Mouse (Mus musculus) lung, adult 2 months (tissue): ENCODE results near the gene Bicc1. TPM values are rescaled to one million over a fixed set of nuclear protein-coding genes. Genes with fewer than 3 reads are reported as not detected.

ENCODE experiments used
- DNase-seq: peaks from one replicate; pipeline ENCODE4 v3.0.0; 2022
- H3K4me1 ChIP-seq: fragments of 200-500 bp; 2 replicates; pipeline ENCODE4 v1.6.1; 2011; ENCODE audit warnings: low read length; ENCODE audit not compliant: control insufficient read depth, insufficient read depth
- H3K4me3 ChIP-seq: fragments of 200-500 bp; replicated peaks from 2 replicates; pipeline ENCODE3; 2011; ENCODE audit warnings: low read depth, mild to moderate bottlenecking, control low read depth, low read length; ENCODE audit errors: extremely low read depth
- CTCF ChIP-seq: fragments of 200-500 bp; IDR thresholded peaks from 2 replicates; pipeline ENCODE4 v1.5.1; 2011; ENCODE audit warnings: mild to moderate bottlenecking, low read length, control low read depth; ENCODE audit not compliant: insufficient read depth
- POLR2A ChIP-seq: fragments of 200-500 bp; IDR thresholded peaks from 2 replicates; pipeline ENCODE4 v1.6.1; 2011; ENCODE audit warnings: low read depth, mild to moderate bottlenecking, control low read depth, low read length, borderline replicate concordance; ENCODE audit errors: extremely low read depth
- WGBS: fragments of 180-500 bp; shearing (Covaris S2); methylation state at CpG from one replicate; pipeline ENCODE4 v1.1.7; 2018; 5-methylcytosine and 5-hydroxymethylcytosine counted together
- polyA plus RNA-seq: library from polyadenylated mRNA; depleted of rRNA; stranded (reverse); fragments of >200 nt; gene quantifications from 2 replicates; pipeline ENCODE4 v1.2.3, GENCODE M21; 2012

The Bicc1 gene
- polyA plus RNA-seq, 1 experiment: 23.5 TPM

DNA sequence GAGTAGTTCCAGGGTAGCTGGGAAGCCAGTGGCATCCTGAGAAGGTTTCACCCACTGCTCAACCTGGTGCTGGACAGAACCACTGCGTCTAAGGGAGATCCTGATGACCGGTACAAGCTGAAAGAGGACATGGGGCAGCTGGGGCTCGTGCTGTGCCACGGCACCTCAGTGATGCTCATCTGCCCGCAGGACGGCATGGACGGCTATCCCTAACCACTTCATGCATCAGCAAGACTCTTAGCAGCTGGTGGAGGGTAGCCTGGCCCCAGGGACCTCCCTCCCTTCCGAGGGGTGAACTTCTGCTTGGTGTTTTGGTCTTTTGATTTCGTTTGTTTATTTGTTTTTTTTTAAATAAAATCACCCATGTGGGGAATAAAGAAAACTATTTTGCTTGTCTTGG, 11.3 kb downstream of the Bicc1 start:
- TF ChIP-seq POLR2A (no peak), CTCF (no peak)
- H3K4me1 ChIP-seq: no peaks in the 10 kb centered on the region; the same call in 1 of the 2 replicates
- H3K4me3 ChIP-seq: no peak overlapping the region
- DNase-seq: no peak
- WGBS: 64% methylated on average over 9 of the region's 9 CpGs

DNA sequence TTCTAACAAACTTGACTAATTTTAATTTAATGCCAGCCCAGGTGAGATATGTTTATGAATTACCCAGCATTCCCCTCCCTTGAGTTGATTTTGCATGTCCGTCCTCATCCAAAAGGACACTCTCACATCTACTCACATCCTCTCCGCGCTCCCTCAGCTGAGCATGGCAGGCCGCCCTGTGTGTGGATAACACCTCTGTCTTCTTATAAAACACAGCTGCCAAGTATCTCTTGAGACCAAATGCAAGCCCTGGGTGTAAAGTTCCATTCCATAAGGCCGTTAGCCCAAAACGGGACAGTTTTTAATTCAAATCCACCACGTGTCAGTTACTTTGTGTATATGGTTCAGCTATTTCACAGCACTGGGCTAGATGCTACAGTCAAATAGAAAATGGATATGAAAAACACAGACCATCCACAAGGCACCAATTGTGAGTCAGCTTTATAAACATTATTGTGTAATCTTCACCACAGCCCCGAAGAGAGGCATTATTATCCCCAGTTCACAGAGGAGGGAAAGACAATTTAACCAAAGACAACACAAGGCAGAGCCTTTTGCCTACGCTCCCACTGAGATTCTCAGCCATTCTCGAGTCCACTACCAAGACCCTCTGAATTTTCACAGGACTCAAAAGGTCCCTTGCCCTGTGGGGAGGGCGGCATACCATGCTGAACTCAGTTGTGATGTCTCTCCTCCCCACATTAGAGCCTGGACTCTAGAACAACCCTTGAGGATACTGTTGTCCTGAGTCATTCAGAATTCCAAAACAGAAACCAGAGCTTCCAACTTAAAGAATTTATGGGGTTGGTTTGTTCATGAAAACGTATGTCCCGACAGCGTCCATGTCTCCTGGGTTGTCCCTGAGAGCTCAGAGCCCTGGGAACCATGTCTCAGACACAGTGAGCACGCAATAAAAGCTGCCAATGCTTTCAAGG, 12.6 kb downstream of the Bicc1 start:
- DNase-seq: no peak
- TF ChIP-seq POLR2A (no peak), CTCF (no peak)
- Histone ChIP-seq H3K4me1 (no peaks in the 10 kb centered on the region; the same call in 1 of the 2 replicates), H3K4me3 (no peak overlapping the region)
- WGBS: 70% methylated on average over 15 of the region's 15 CpGs

DNA sequence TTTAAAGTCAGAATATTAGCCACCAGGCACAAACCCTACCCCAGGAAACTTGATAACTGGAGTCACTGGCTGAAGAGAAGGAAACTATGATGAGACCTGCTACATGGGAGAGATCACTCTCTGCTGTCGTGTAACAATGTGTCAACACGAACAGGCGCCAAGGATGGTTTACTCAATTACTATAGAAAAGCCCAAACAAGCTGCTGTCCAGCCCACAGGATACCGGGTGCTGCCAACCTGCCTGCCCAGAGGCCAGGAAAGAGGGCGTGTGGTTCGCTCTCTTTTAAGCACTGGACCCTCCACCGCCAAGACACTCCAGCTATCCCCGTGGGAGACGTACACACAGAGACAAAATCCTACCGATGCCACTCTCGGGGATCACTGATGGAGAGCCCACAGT, 13.7 kb downstream of the Bicc1 start:
- Histone ChIP-seq H3K4me3 (no peak overlapping the region), H3K4me1 (no peaks in the 10 kb centered on the region; the same call in 1 of the 2 replicates)
- DNase-seq: no peak
- 45% methylated on average over 11 of the region's 11 CpGs for WGBS
- no peak for TF ChIP-seq POLR2A
- no peak for TF ChIP-seq CTCF

DNA sequence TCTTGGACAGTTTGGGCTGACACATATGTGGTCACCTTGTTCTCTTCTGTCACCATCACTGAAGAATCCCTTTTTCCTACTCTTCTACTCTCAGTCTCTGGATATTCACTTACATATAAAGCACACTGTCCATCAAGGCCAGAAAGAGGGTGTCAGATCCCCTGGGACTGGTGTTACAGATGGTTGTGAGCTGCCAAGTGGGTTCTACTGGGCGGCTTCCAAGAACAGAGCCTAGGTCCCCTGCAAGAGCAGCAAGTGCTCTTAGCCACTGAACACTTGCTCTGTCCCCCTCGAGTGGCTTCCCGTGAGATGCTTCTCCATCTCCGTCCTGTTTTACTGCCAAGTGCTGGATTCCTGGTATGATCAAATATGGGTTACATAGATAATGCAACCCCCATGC, 15.3 kb downstream of the Bicc1 start:
- H3K4me3 ChIP-seq: no peak overlapping the region
- 60% methylated on average over 4 of the region's 4 CpGs for WGBS
- TF ChIP-seq CTCF: no peak
- no peak for TF ChIP-seq POLR2A
- H3K4me1 ChIP-seq: no peaks in the 10 kb centered on the region; the same call in 1 of the 2 replicates
- DNase-seq: no peak

DNA sequence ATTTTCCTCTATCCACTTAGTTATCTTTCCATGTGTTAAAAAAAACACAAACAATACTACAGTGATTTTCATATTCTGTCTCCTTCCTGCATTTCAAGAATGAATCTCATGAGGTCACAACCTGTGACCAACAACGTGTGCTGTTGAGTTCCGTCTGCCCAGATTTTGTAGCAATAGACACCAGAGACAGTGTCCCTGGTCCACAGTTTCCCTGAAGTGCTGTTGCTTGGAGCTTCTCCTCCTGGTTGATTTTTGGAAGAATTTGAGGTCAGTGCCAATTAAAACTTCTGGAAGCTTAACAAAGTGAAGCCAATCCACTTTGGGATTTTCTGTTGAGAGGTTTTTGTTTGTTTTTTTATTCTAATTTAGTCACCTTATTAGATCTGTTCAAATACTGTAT, 16.9 kb downstream of the Bicc1 start:
- WGBS: 81% methylated on average over 2 of the region's 2 CpGs
- DNase-seq: no peak
- H3K4me1 ChIP-seq: no peaks in the 10 kb centered on the region
- TF ChIP-seq POLR2A (no peak), CTCF (no peak)
- no peak overlapping the region for H3K4me3 ChIP-seq

DNA sequence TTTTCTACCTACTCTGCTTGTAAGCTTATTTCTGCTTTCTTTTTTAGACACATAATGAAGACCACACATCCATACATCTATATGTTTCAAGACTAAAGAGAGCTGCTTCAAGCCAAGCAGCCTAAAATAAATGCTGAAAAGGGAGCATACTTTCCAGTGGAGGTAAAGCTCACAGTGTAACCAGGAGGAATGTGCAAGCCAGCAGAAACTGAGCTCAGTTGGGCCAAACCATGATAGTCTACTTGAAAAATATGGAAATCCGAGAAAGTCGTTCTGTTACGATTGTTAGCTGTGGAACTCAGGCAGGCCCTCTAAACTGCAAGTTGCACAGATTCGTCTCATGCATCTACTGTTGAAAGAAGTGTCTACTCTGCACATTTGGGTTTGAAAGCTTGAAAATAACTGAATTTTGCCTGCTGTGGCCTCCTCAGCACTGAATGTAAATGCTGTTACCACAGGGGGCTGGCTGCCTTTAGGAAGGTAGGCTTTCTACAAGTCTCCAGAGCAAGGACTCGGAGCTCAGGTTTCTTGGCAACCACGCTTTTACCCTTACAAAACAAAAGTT, 19.1 kb downstream of the Bicc1 start:
- WGBS: 80% methylated on average over 6 of the region's 6 CpGs
- no peak for TF ChIP-seq POLR2A
- no peak for TF ChIP-seq CTCF
- DNase-seq: no peak
- Histone ChIP-seq H3K4me3 (no peak overlapping the region), H3K4me1 (peaks cover 3% of the 10 kb centered on the region; the same call in 1 of the 2 replicates)

DNA sequence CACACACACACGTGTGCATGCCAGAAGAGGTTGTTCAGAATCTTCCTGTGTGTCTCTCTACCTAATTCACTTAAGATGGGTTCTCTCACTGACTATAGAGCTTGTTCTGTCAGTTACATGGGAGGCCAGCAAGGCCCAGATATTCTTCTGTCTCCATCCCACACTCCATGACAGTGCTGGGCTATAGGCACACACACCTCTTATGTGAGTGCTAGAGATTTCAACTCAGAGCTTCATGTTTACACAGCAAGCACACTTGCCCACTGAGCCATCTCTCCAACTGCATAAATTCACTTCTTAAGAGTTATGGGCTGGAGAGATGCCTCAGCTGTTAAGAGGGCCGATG, 20.7 kb downstream of the Bicc1 start:
- WGBS: 78% methylated on average over 2 of the region's 2 CpGs
- no peak for TF ChIP-seq CTCF

DNA sequence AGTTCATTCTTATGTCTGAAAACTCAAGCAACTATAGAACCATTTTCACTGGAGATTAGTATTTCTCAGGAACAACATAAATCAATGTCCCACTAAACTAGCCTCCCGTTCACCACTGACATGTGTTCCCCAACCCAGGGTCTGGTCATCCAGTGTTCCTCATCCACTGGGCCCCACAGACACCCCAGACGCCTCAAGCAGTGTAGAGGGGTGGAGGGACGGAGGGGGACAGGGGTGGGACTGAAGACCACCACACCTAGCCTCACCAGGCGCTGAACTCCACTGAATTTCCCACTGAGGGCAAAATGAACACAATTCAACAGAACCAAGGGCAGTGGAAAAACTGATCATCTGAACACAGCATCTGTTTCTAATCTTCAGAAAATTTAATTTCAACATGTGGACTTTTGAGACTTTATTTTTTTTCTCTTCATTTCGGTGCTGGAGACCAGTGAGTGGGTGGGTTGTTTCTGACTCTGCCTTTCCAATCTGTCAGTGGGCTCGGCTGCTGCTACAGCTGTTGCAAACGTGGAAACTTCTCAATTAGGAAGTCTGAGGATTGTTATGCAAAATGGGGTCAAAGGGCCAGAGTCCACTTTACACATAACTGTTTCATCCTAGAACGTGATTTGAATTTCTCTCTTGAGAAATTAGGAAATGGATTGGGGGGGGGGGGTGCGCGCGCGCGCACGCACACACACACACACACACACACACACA, 21.2 kb downstream of the Bicc1 start:
- 78% methylated on average over 14 of the region's 14 CpGs for WGBS

More for the DNA sequence above, 20.7 kb downstream of the Bicc1 start:
- DNase-seq: no peak
- H3K4me1 ChIP-seq: peaks cover 3% of the 10 kb centered on the region; the same call in 1 of the 2 replicates
- no peak overlapping the region for H3K4me3 ChIP-seq

DNA sequence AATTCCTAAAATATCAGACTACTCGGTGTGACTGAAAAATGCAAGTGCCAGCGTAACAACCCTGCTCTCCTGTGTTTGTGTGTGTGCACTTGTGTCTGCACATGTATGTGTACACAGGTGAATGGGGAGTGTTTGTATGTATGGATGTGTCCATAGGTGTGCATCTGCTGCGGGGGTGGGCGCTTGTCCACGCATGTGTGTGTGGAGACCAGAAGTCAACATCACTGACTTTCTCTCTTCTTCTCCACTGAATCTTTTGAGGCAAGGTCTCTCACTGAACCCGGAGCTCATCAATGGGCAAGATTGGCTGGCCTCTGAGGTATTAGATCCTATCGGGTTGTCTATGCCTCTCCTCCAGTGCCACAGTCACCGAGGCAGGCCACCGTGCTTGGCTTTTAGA, 21.9 kb downstream of the Bicc1 start:
- peaks cover 3% of the 10 kb centered on the region; the same call in 1 of the 2 replicates for H3K4me1 ChIP-seq
- TF ChIP-seq POLR2A (no peak), CTCF (no peak)
- H3K4me3 ChIP-seq: no peak overlapping the region
- no peak for DNase-seq
- WGBS: 95% methylated on average over 9 of the region's 9 CpGs

More for the DNA sequence above, 21.2 kb downstream of the Bicc1 start:
- no peak for TF ChIP-seq POLR2A
- no peak for TF ChIP-seq CTCF
- Histone ChIP-seq H3K4me1 (peaks cover 3% of the 10 kb centered on the region; the same call in 1 of the 2 replicates), H3K4me3 (no peak overlapping the region)
- DNase-seq: no peak
